Mouse (Mus musculus) embryonic facial prominence, embryonic 14.5 days (tissue): ENCODE measurements around the gene Zfp941. TPM values are rescaled to one million over a fixed set of nuclear protein-coding genes. Genes with fewer than 3 reads are reported as not detected.

Experiments
- ATAC-seq: fragments of 200-750 bp; cut with Nextera tagmentation; 2 replicates; pipeline ENCODE4 v1.8.0; 2017; ENCODE audit warnings: low read depth, moderate number of reproducible peaks, moderate TSS enrichment
- DNase-seq: peaks from one replicate; pipeline ENCODE4 v3.0.0-alpha.2; 2015; ENCODE audit warnings: low spot score
- H3K27ac ChIP-seq: fragments of 300-500 bp; sonication (generic); replicated peaks from 2 replicates; pipeline ENCODE4 v1.5.1; 2014; ENCODE audit warnings: low read depth, mild to moderate bottlenecking, low read length, moderate library complexity
- H3K27me3 ChIP-seq: fragments of 300-500 bp; sonication (generic); replicated peaks from 2 replicates; pipeline ENCODE4 v1.6.1; 2014; ENCODE audit warnings: low read length; ENCODE audit not compliant: control insufficient read depth, insufficient read depth
- H3K36me3 ChIP-seq: fragments of 300-500 bp; sonication (generic); 2 replicates; pipeline ENCODE4 v1.6.1; 2014; ENCODE audit warnings: low read length, mixed read lengths; ENCODE audit not compliant: control insufficient read depth, insufficient read depth
- H3K4me1 ChIP-seq: fragments of 300-500 bp; sonication (generic); 2 replicates; pipeline ENCODE4 v1.6.1; 2014; ENCODE audit warnings: antibody characterized with exemption, low read length; ENCODE audit not compliant: control insufficient read depth, insufficient read depth
- H3K4me2 ChIP-seq: fragments of 300-500 bp; sonication (generic); 2 replicates; pipeline ENCODE4 v1.6.1; 2014; ENCODE audit warnings: low read depth, mild to moderate bottlenecking, low read length, moderate library complexity, mixed read lengths
- H3K4me3 ChIP-seq: fragments of 300-500 bp; sonication (generic); 2 replicates; pipeline ENCODE4 v1.5.1; 2014; ENCODE audit warnings: low read depth, mild to moderate bottlenecking, low read length
- H3K9ac ChIP-seq: fragments of 300-500 bp; sonication (generic); 2 replicates; pipeline ENCODE4 v1.6.1; 2014; ENCODE audit warnings: low read depth, mild to moderate bottlenecking, low read length, moderate library complexity, mixed read lengths
- H3K9me3 ChIP-seq: fragments of 300-500 bp; sonication (generic); 2 replicates; pipeline ENCODE4 v1.6.1; 2016; ENCODE audit warnings: low read length; ENCODE audit not compliant: control insufficient read depth
- WGBS: fragments of 180-500 bp; shearing (Covaris S2); extraction: QIAGEN DNeasy Blood & Tissue Kit; methylation state at CpG from one replicate; pipeline ENCODE4 v1.1.7; 2014; 5-methylcytosine and 5-hydroxymethylcytosine counted together
- polyA plus RNA-seq: library from polyadenylated mRNA; unstranded; fragments of >200 nt; fragmentation: Nextera tagmentation; extraction: Ambion mirVana; gene quantifications from 2 replicates; pipeline ENCODE4 v1.2.1, GENCODE M21; 2014

The Zfp941 gene
- 1.4 and 2.3 TPM in 2 replicates for polyA plus RNA-seq

DNA sequence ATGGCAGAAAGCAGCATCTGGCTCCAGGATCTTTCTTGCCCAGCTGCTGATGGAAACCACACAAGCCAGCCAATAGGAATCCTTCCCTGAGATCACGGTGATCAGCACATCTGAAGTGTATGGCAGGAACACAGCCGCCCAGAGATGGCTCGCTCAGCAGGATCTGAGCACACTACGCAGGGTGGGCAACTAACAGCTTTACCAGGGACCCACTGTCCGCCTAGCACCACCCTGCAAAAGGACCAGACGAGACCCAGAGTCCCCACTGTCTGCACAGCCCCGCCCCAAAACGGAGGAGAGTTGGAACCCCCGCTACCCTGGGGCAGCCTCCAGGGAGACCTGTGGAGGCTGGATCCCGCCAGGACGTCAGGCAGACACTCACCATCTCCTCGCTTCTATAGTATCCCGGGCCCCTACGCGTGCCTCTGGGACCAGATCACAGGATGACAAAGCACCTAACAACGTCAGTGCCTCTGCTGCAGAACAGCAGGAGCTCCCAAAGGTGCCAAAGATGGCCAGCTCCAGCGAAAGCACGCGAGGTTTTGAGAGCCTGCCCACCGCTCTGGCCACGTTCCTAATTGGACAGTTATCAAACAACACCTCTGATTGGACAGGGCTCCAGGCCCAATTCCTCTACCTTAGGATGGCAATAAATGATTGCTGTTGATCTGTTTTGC is at the start of gene Zfp941:
Gene Zfp941 (minus strand): TSS at position 526 of the 677 bp plus-strand sequence.
- Histone ChIP-seq H3K27me3 (no peaks in the 10 kb centered on the region), H3K27ac (no peak within 1 kb of the TSS), H3K4me3 (peak within 1 kb of the TSS; percentile 51), H3K4me2 (peak within 1 kb of the TSS; percentile 72), H3K36me3 (0 out of 2 replicates have a peak, but pooled peaks cover 2% of the 10 kb centered on the region), H3K9ac (peak within 1 kb of the TSS; percentile 63), H3K4me1 (0 out of 2 replicates have a peak, but pooled peaks cover 3% of the 10 kb centered on the region), H3K9me3 (no peaks in the 10 kb centered on the region)
- DNase-seq (peak; percentile 67), ATAC-seq (peak; percentile 88)
- WGBS: 4% methylated on average over 21 of the region's 21 CpGs

DNA sequence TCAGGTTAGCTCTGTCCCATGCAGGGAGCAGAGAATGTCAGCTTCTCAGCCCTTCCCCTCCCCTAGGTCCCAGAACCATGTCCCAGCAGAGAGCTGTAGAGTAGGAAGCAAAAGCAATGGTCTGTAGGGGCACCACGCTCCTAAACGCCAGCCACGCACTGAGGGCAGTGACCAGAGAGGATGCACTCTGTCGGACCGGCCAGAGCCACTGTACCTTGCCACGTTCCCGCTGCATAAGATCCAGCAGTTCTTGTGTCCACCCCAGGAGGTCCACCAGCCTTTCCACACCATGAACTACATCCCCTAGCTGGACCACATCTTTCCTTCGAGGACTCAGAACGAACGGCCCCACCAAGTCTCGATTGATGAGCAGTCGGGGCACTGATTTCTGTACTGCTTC is 42.8 kb upstream of the Zfp941 start:
- WGBS: 94% methylated on average over 12 of the region's 12 CpGs
- peaks cover 53% of the 10 kb centered on the region for H3K36me3 ChIP-seq
- no peak overlapping the region for H3K4me3 ChIP-seq
- H3K4me2 ChIP-seq: no peak overlapping the region
- H3K9me3 ChIP-seq: no peaks in the 10 kb centered on the region
- H3K9ac ChIP-seq: no peak overlapping the region
- H3K4me1 ChIP-seq: no peaks in the 10 kb centered on the region
- ATAC-seq (no peak), DNase-seq (no peak)
- no peaks in the 10 kb centered on the region for H3K27me3 ChIP-seq
- H3K27ac ChIP-seq: no peak overlapping the region

DNA sequence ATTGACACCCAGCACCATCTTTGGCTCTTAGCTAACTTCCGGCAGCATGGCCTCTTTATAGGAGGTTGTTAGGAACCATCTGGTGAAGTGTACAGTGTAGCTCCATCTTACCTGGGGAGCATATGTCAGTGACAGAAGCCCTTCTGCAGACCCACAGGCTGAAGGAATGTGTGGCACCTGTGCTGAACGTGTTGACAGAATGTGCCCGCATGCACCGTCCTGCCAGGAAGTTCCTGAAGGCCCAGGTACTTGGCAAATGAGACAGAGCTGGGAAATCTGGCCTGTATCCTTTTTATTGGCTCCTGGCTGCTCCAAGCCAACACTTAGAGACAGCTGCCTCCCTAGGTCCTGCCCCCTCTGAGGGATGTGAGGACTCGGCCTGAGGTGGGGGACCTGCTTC is 38.8 kb upstream of the Zfp941 start:
- peaks cover 59% of the 10 kb centered on the region for H3K36me3 ChIP-seq
- DNase-seq (no peak), ATAC-seq (no peak)
- no peaks in the 10 kb centered on the region for H3K9me3 ChIP-seq
- no peak overlapping the region for H3K27ac ChIP-seq
- no peak overlapping the region for H3K4me2 ChIP-seq
- H3K27me3 ChIP-seq: no peaks in the 10 kb centered on the region
- no peak overlapping the region for H3K9ac ChIP-seq
- no peak overlapping the region for H3K4me3 ChIP-seq
- WGBS: 87% methylated on average over 5 of the region's 5 CpGs
- H3K4me1 ChIP-seq: peaks cover 13% of the 10 kb centered on the region

DNA sequence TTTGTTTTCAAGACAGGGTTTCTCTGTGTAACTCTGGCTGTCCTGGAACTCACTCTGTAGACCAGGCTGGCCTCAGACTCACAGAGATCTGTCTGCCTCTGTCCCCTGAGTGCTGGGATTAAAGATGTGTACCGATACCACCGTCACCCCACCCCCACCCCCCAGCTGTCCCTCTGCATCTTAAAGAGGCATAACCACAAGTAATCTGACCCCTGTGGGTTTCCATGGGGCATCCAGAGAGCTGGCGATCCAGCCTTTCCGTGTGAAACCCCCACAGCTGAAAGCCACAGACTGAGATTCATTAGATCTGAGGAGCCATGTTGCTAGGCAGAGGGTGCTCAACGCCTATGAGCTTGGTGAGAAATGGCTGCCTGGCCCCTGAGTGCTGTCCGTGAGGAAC is 38.0 kb upstream of the Zfp941 start:
- H3K27me3 ChIP-seq: no peaks in the 10 kb centered on the region
- H3K9ac ChIP-seq: no peak overlapping the region
- H3K36me3 ChIP-seq: peaks cover 59% of the 10 kb centered on the region
- peaks cover 20% of the 10 kb centered on the region for H3K4me1 ChIP-seq
- no peak overlapping the region for H3K27ac ChIP-seq
- peak; percentile 33 for DNase-seq
- 52% methylated on average over 6 of the region's 6 CpGs for WGBS
- H3K4me3 ChIP-seq: no peak overlapping the region
- no peak overlapping the region for H3K4me2 ChIP-seq
- H3K9me3 ChIP-seq: no peaks in the 10 kb centered on the region
- no peak for ATAC-seq

DNA sequence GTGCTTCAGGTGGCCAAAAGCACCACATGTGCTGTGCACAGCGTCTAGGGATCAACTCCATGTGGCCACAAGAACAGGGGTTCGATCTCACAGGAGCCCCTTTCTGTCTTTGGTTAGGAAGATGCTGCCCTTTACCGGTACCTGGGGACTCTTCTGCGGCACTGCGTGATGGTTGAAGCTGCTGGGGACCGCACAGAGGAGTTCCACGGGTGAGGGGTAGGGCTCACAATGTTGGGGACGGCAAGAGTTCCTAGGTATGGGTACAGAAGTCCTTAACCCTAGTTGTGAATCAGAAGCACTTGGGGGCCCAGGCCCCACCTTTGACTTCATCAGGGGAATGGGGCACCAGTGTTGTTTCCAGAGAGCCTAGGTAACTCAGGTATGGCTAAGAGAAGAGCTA is 36.8 kb upstream of the Zfp941 start:
- peak overlapping the region; percentile 89 for H3K4me3 ChIP-seq
- WGBS: 94% methylated on average over 8 of the region's 8 CpGs

DNA sequence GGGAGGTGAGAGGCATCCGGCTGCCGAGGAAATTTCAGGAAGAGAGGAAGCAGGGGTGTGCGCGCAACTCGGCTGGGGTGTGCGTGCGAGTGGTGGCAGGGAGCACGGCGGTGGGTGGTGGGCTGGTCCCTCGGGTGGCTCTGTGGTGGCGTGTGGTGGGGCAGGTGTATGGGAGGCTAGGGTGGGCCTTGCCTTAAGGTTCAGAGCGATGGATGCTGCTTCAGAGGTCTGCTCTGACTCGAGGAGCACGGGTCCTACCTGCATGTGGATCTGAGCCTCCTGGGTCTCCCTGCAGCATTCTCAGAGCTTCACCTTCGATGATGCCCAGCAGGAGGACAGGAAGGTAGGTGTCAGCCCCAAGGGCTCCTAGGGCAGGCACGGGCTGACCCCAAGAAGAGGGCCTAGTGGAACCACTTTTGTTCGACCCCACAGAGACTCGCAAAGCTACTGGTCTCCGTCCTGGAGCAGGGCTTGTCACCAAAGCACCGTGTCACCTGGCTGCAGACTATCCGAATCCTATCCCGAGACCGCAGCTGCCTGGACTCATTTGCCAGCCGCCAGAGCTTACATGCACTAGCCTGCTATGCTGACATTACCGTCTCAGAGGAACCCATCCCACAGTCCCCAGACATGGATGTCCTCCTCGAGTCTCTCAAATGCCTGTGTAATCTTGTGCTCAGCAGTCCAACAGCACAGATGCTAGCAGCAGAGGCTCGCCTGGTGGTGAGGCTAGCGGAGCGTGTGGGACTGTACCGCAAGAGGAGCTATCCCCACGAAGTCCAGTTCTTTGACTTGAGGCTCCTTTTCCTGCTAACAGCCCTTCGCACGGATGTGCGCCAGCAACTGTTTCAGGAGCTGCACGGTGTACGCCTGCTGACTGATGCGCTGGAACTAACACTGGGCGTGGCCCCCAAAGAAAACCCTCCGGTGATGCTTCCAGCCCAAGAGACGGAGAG is 35.9 kb upstream of the Zfp941 start, which contains the start of gene Bet1l:
Gene Bet1l (minus strand): TSS at position 28 of the 956 bp plus-strand sequence.
- 44% methylated on average over 34 of the region's 40 CpGs for WGBS
- peak; percentile 15 for ATAC-seq

More for the DNA sequence above, 36.8 kb upstream of the Zfp941 start:
- H3K27ac ChIP-seq: no peak overlapping the region
- no peaks in the 10 kb centered on the region for H3K9me3 ChIP-seq
- ATAC-seq (no peak), DNase-seq (no peak)
- H3K9ac ChIP-seq: peak overlapping the region; percentile 92; the same call in 1 of the 2 replicates
- H3K4me2 ChIP-seq: peak overlapping the region; percentile 97
- no peaks in the 10 kb centered on the region for H3K27me3 ChIP-seq
- peaks cover 64% of the 10 kb centered on the region for H3K36me3 ChIP-seq
- peaks cover 21% of the 10 kb centered on the region for H3K4me1 ChIP-seq

DNA sequence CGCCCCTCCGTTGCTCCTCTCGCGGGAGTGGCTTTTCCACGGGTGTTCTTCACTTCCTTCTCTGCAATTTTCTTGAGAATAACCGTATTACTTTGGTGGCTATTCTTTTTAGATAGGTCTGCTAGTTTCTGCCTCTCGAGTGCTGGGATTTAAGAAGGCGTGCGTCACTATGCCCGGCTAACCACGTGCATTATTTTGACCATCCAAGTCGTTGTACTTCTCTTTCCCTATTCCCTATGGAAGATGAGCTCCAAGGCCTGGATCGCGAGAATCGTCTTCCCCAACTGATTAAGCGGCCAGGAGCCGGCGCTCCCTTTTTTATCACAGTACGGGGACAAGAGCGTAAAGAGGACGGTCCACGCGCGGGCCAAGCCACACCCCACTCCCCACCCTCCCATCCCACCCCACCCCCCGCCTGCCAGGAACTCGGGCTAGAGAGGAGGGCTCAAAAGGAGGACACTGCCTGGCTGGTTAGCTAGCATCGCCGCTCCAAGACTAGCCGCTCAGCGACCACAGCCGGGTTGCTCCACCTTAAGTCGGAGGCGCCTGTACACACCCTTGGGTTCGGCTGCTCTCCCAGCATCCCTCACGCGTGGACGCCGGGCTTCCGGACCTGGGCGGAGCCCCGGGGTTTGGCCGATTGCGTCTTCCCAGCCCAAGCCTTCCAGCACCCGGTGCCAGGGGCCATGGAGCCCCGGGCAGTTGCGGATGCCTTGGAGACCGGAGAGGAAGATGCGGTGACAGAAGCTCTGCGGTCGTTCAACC is 35.0 kb upstream of the Zfp941 start, which contains the start of gene Ric8a:
Gene Ric8a (plus strand): TSS at position 173 of the 765 bp plus-strand sequence.
- H3K4me1 ChIP-seq: peaks cover 21% of the 10 kb centered on the region
- no peaks in the 10 kb centered on the region for H3K9me3 ChIP-seq
- peak within 1 kb of the TSS; percentile 97 for H3K4me2 ChIP-seq
- DNase-seq (peak; percentile 93), ATAC-seq (peak; percentile 87)
- H3K4me3 ChIP-seq: peak within 1 kb of the TSS; percentile 89
- peak within 1 kb of the TSS; percentile 92 for H3K9ac ChIP-seq
- peak within 1 kb of the TSS; percentile 93 for H3K27ac ChIP-seq
- H3K27me3 ChIP-seq: no peaks in the 10 kb centered on the region
- WGBS: under 1% methylated on average over 42 of the region's 50 CpGs
- peaks cover 64% of the 10 kb centered on the region for H3K36me3 ChIP-seq

More for the DNA sequence above, 35.9 kb upstream of the Zfp941 start, which contains the start of gene Bet1l:
- Histone ChIP-seq H3K9me3 (no peaks in the 10 kb centered on the region), H3K9ac (peak within 1 kb of the TSS; percentile 92), H3K4me1 (peaks cover 21% of the 10 kb centered on the region), H3K36me3 (peaks cover 64% of the 10 kb centered on the region), H3K27ac (peak within 1 kb of the TSS; percentile 93), H3K27me3 (no peaks in the 10 kb centered on the region), H3K4me2 (peak within 1 kb of the TSS; percentile 97), H3K4me3 (peak within 1 kb of the TSS; percentile 89)
- no peak for DNase-seq
